Mouse (Mus musculus): Measurements from ENCODE around the gene Zfp106. TPM values are rescaled to one million over a fixed set of nuclear protein-coding genes. Genes with fewer than 3 reads are reported as not detected.

Gene Zfp106
- total RNA-seq (2023): 10 to 100 TPM; 66.8 to 84.1 TPM

DNA sequence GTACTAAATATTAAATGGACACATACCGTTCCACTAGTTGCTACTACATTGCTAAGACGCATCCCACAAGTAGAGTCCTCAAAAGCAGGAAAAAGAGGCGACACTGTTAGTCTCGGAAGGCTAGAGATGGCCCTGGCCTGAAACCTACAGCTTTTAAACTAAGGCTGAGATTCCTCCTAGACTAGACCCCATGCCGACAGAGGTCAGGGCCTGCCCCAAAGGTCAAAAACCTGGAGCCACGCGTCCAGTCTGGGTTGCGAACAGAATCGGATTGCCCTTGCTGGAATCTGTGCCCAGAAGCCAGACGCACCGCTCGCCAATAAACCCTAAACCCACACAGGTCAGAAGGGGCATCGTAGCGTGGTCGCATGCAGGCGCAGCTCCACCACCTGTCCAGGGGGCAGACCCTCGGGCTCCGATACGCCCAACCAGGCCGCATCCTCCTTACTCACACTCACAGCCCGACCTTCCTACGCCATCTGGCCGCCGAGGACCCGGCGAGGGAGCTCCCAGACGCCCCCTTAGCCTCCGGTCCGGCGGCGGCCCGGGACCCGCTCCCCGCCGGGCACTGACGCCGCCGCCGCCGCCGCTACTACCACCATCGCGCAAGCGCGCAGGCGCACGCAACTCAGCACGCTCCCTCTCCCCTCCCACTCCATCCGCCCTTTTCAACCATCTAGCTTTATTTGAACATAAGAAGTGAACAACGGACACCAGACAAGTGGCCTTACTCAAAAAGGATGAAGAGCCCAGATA is at the start of gene Zfp106:
TSS of gene Zfp106 (minus strand) at position 609 of the 756 bp plus-strand sequence.

DNA sequence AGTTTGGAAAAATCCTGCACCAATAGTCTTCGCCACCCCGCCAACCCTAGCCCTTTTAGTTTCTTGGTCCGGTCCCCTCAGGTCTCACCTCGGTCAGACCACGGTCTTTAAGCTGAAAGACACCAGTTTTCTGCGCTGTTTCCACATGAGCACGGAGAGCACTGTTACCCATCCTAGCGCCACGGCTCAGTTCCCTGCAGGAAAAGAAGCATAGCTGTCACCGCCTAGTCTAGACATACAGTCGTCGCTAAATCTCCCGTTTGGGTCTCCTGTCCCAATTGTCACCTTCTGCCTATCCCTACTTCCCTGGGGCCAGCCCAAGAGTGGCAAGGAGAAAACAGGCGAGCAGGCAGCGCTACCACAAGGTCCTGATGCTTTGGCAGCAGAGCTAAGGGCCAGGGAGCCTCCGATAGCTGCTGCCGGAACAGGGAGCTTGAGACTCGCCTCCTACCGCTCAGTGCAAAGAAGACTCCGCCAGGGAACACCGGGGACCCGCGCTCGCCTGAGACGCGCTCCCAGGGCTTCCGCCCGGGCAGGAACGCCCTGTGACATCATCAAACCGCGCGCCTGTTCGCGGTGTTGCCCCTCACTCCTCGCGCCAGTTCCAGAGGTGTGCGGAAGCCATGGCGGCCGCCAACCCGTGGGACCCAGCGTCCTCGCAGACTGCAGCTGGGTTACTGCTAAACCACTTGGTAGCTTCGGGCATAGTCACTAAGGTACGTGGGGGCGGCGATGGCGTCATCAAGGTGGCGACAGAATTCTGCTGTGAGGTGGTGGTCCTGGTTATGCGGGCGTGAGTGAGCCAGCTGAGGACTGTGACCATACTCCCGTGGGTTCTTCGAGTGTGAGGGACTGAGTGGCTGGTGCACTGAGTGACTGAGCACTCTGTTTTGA is 45.4 kb upstream of the Zfp106 start, which contains the start of the genes Haus2 and Lrrc57:
TSS of gene Haus2 (plus strand) at position 554 of the 894 bp plus-strand sequence.
TSS of gene Lrrc57 (minus strand) at position 691 of the 894 bp plus-strand sequence.

DNA sequence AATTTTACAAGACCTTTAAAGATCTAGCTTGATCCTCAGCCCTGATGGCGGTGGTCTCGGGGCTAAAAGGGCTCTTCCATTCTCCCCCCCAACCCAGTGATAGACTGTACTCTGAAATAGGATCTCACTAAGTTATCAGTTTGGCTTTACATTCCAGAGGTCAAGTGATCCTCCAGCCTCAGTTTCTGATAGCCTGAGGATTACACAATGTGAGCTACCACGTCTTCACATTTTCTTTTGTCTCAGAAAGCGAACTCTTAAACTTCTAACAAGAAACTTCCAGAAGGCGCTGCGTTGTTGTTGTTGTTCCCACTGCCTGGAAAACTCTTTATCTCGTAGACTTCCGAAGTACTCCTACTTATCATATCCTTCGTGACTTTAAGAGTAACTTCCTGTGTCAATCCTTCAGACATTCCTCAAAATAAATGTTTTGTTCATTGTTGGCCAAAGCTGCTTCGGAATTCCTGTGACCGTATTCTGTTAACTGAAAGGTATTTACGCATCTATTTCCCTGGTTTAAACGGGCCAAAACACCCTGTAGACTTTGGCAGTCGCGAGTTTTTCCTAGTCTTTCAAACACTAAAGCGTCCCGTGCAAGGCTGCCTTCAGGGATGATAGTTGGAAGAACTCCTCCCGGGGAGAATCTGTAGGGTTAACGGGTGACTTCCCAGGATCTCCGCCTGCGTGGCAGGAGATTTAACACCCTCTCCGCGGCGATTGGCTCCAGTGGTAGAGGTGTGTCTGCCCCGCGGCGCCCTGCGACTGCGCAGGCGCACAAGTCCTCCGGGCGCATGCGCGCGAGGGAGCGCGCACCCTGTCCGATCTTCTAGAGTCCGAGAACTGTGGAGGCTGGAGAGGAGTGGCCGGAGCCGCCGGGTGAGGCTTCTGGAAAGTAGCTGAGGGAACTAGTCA is 3.5 kb upstream of the Zfp106 start, which contains the start of gene Snap23:
TSS of gene Snap23 (plus strand) at position 786 of the 912 bp plus-strand sequence.

Other genes with a start within 250 kb of the Zfp106 start
- gene Pla2g4f, start 249.7 kb downstream of the Zfp106 start, total RNA-seq (2023): not detected
- gene Vps39, start 210.7 kb downstream of the Zfp106 start, total RNA-seq (2023): 10 to 100 TPM; 27.9 to 31.8 TPM
- gene Ganc, start 159.9 kb downstream of the Zfp106 start, total RNA-seq (2023): 10 to 100 TPM; 17.9 to 18.8 TPM
- 10 to 100 TPM; 25.4 to 27.6 TPM for gene Tmem87a, start 159.7 kb downstream of the Zfp106 start, total RNA-seq (2023)
- under 1 TPM; 0.20 to 0.29 TPM for gene Capn3, start 107.8 kb downstream of the Zfp106 start, total RNA-seq (2023)
- gene Snap23, start 3.8 kb upstream of the Zfp106 start, total RNA-seq (2023): 100 to 1,000 TPM in 1 of 2 experiments, 10 to 100 TPM in 1; 99.9 to 131 TPM
- gene Haus2, start 45.5 kb upstream of the Zfp106 start, total RNA-seq (2023): 10 to 100 TPM in 1 of 2 experiments, 1 to 10 TPM in 1; 8.8 to 11.5 TPM
- 10 to 100 TPM; 16.8 to 17.5 TPM for gene Lrrc57, start 45.7 kb upstream of the Zfp106 start, total RNA-seq (2023)
- gene Stard9, start 65.3 kb upstream of the Zfp106 start, total RNA-seq (2023): 10 to 100 TPM; 12.3 to 19.2 TPM

All from neutrophil, adult 83 days (primary cell).